Mouse (Mus musculus) frontal cortex, adult (tissue): ENCODE results near the gene Nudt6.
A peak's percentile ranks its signal among the peaks of the same experiment; 100 is the strongest.

Experiments used
- ATAC-seq: cut with Nextera tagmentation; 2 replicates; pipeline ENCODE4 v1.9.2; 2017; ENCODE audit warnings: mild to moderate bottlenecking, moderate library complexity, mixed read lengths; ENCODE audit not compliant: low TSS enrichment

The Nudt6 gene

DNA sequence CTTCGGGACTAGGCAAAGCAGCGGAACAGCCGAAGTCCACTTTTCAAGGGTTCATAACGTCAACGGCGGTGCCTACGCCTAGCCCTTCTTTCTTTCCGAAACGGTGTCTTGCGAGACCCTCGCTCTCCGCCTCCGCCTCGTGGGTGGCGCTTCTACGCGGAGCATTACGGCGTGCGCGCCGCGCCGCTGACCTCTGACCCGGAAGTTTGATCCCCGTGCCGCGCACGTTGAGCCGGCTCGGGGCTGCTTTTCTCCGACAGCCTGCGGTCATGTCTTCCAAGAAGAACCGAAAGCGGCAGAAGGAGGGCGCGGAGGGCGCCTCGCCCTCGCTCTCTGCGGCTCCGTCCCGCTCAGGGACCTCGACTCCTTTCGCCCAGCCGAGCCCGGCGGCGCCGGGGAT lies at the start of gene Nudt6:
Nudt6 (minus strand) TSS at position 140 of the 400 bp plus-strand sequence.
- peak; percentile 63 for ATAC-seq

DNA sequence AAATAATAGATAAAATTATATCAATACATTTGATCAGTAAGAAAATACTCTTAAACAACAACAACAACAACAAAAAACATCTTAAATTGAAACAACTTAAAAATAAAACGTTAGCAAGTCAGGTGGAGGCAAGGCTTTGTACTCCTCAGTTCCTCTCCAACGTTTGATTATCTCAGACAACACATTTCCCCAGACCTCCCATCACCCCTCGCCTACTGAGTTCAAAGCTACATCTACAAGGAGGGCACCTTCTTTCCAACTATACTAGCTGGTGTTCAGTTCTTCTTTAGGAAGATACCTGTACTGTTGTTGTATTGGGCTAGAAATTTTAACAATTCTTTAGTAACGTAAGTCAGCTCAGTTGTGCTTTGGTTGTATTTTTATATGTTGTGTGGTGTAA lies 49.3 kb upstream of the Nudt6 start:
- no peak for ATAC-seq

DNA sequence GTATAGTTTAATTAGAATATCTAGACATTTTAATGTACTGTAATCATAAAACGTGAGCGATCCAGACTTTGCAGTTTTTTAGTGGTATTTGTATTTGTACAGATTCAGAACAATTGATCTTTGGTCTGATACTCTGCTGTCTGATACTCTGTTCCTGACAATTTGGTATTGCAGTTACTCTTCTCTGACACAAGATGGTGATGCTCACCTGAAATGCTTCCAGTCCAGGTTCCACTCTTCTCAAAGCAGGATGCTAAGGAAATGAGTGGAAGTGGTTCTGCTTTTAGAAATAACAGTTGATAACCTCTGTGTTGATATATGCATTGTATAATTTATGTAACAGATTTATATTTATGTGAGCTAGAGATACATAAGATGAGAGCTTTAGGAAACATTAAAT lies 48.2 kb upstream of the Nudt6 start:
- ATAC-seq, result peak; percentile 77

DNA sequence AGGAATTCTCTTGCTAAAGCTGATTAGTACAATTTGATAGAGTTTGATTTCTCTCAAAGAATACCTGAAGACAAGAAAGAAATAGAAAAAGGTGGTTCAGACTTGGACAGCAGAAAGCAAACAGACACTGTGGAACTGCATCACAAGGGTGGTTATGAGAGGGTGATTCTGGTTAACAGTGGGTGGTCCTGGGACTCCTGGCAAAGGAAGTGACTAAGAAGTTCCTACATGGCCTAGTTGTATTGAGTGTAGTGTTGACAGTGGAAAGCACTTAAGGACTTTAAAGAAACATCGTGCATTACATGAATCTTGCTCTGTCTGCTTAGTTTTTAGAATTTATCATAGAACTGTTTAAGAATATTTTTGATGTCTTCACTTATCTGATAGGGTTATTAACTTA lies 36.0 kb upstream of the Nudt6 start:
- no peak for ATAC-seq

GRCm38 (mm10) chr3:37443409-37443808 lies 23.4 kb upstream of the Nudt6 start:
- ATAC-seq, result peak; percentile 65

DNA sequence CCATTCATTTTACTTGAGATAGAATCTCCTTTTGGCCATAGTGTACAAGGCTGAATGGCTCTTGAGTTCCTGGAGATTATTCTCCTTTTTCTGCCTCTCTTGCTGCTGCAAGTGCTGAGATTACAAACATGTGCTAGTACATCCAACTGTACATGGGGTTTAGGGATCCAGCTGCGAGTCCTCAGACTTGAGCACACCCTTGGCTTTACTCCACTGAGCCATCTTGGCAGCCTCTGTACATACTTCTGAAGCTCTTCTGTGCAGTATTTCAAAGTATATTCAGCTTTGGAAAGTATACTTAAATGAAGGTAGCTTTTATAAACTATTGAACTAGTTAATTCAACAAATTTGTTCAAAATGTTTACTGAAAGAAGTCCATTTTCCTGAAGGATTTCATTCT lies 19.8 kb upstream of the Nudt6 start:
- no peak for ATAC-seq

GRCm38 (mm10) chr3:37430359-37430758 lies 10.3 kb upstream of the Nudt6 start:
- ATAC-seq, result no peak

DNA sequence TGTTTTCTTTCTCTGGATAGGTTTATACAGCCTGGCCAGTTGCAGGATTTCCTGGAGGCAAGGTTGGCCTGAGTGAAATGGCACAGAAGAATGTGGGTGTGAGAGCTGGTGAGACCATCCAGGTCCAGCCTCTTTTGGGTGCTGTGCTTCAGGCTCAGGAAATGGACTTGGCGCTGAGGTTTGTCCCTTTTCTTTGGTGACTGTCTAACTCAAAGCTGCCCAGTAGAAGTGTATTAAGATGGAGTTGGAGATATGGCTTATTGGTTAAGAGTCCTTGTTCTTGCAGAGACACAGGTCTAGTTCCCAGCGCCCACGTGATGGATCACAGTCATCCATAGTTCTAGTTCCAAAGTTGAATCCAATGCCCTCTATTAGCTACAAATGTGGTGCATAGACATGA lies 6.1 kb upstream of the Nudt6 start:
- no peak for ATAC-seq

- no peak for ATAC-seq
Measured at GRCm38 (mm10) chr3:37421179-37421578, 1.2 kb upstream of the Nudt6 start.

DNA sequence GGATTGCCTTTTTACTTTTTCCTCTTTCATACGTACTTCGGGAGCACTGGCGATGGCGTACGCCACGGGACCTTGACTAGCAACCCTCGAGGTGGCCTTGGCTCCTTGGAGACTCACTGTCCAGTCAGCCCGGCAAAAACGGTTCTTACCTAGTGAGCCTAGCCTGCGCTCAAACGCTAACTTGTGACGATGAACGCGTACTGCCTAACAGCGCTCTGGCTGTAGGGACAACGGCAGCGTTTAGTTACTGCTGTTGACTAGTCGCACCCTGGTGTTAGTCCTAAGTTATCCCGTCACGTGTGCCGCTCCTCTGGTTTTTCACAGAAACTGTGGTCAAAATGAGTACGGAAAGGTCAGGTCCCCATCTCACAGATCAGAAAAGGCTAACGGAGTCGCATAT lies 630 bp upstream of the Nudt6 start:
- ATAC-seq, result no peak

DNA sequence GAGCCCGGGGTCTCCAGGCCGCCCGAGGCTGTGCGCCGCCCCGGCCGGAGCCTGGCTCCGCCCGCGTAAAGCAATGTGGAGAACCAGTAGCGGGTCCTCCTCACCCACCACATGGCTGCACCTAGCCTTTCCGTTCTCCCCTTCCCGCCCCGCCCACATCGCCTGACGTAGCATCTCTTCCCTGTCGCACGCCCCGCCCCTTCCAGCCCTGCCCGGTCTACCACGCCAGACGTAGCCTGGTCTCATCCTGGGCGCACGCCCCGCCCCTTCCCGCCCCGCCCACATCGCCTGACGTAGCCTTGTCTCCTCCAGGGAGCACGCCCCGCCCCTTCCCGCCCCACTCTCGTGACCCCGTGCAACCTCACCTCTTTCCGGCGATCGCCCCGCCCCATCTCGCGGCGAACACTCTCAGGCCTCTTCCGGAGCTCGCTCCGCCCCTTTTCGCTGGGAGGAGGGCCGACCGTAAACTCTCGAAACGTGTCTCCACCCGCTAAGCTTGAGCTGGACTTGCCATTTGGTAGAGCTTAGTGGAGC lies 486 bp downstream of the Nudt6 start, which contains the start of gene Spata5:
Spata5 (plus strand) TSS at position 439 of the 534 bp plus-strand sequence.
- peak; percentile 86 for ATAC-seq

GRCm38 (mm10) chr3:37418961-37419457 lies 1.0 kb downstream of the Nudt6 start:
- peak; percentile 42 for ATAC-seq

- ATAC-seq, result no peak
Measured at GRCm38 (mm10) chr3:37418341-37418740, 1.7 kb downstream of the Nudt6 start.

DNA sequence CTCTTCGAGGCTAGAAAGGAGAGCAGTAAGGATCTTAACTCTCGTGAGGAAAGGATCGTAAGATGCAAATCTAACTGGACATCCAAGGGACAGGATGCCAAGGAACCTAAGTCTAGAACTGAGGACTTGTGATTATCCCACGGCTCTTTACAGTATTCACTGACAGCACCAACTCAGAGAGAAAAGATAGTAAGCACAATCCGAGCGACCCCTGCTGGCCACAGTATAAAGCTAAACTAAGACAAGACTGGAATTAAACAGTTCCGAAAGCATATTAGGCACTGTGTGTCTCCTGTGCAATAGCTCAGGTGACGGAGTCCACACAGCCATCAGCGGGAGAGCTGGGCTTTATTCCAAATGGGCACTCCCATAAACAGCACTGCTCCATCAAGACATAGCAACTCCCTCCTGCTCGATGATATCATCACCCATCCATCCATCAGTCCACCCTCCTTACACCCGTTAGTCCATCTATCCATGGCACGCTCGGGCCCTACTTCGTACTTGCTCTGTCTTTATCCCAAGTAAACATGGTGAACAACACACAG lies 5.5 kb downstream of the Nudt6 start:
- ATAC-seq, result peak; percentile 64

DNA sequence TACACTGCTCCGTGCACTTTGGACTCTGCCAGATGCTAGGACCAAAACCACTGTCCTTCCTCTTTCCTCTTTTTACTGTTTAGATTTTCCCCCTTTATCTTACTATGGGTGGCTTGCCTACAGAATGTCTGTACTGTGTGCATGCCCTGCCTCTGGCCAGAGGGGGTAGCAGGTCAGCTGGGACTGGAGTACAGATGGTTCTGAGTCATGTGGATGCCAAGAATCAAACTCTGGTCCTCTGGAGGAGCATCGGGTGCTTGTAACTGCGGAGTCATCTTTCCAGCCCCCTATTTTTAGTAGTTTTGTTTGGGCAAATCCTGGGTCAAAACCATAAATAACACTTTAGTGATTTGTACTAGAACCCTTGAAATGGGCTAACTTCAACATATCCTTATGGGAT lies 6.6 kb downstream of the Nudt6 start:
- ATAC-seq, result no peak

- no peak for ATAC-seq
Measured at GRCm38 (mm10) chr3:37407598-37407997, 12.4 kb downstream of the Nudt6 start.

- no peak for ATAC-seq
Measured at GRCm38 (mm10) chr3:37401729-37402610, 18.0 kb downstream of the Nudt6 start.

DNA sequence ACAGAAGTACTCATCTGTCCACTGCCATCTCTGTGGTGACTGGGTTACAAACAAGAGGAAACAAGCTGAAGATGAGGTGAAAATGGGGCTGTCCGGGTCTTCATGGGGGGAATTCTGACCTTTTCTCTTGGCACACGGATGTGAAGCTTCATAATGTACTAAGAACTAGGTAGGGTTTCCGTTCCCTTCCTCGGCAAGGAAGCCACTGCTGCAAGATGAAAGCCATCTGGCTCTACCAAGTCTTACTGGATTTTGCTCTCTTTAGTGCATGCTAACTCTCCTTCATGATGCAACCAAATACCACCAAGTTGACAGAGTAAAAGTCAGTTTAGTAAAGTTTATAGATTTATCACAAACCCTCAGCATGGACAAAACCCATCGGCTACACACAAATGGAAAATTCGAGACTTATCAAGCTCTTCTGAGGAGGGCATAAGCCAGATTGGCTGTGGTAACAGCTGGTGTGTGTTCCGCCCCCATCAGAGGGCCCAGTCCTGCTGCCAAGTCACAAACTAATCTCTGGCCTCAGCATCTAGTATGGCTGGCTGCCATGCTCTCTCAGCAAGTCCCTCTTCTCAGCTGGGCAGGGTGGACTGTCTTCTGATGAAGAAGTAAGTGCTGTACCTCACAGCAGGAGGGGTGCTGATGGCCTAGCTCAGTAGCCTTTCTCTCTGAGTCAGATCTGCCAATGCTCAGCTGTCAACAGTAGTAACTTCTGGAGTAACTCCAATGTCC lies 21.2 kb downstream of the Nudt6 start:
- ATAC-seq, result no peak

DNA sequence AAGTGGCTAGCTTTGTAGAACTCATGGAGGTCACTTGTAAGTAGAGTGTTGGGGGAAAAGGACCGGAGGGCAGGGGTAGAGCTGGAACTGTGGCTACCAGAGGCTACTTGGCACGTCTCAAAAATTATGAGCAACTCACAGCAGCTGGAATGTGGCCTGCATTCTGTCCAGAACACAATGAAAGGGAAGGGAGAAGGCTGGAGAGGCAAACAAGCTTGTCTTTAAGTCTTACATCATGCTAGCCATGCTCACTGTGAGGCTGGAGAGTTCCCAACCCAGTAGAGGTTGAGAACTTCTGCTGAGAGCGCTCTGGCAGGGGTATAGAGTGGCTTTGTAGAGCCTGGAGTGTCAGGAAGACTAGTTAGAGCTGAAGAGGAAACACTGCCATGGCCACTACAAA lies 22.4 kb downstream of the Nudt6 start:
- no peak for ATAC-seq

GRCm38 (mm10) chr3:37396930-37397608 lies 22.9 kb downstream of the Nudt6 start:
- ATAC-seq, result no peak

DNA sequence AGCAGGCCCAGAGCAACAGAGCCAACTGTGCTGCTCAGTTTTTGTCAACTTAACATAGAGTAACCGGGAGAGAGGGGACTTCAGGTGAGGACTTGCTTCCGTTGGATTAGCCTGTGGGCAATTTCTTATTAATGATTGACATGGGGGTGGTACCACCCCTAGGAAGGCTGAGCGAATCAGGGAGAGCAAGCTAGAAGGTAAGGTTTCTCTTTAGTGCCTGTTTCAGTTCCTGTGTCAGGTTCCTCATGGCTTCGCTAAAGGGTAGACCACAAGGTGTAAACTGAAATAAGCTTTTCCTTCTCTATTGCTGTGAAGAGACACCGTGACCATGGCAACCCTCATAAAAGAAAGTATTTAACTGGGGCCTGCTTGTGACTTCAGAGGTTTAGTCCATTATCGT lies 32.7 kb downstream of the Nudt6 start:
- ATAC-seq, result no peak
